Mouse (Mus musculus) neural tube, embryonic 13.5 days (tissue): ENCODE measurements at regions not wholly inside any gene's neighbourhood (a gene's known extent, or its start where the extent isn't known, plus 50 kb on each side); places are given as distances from the start of the nearest gene placed in this dataset.
A peak's percentile ranks its signal among the peaks of the same experiment; 100 is the strongest.

ENCODE experiments used
- ATAC-seq: fragments of 200-750 bp; cut with Nextera tagmentation; 2 replicates; pipeline ENCODE4 v1.8.0; 2017; ENCODE audit warnings: low read depth, mild to moderate bottlenecking, moderate TSS enrichment, moderate library complexity
- H3K27ac ChIP-seq: fragments of 300-500 bp; sonication (generic); replicated peaks from 2 replicates; pipeline ENCODE4 v1.5.1; 2015; ENCODE audit warnings: moderate library complexity, mild to moderate bottlenecking, inconsistent platforms
- H3K27me3 ChIP-seq: fragments of 300-500 bp; sonication (generic); 2 replicates; pipeline ENCODE4 v1.6.1; 2015; ENCODE audit warnings: mild to moderate bottlenecking, inconsistent platforms
- H3K36me3 ChIP-seq: fragments of 300-500 bp; sonication (generic); 2 replicates; pipeline ENCODE4 v1.6.1; 2015; ENCODE audit warnings: mild to moderate bottlenecking, inconsistent platforms
- H3K4me1 ChIP-seq: fragments of 300-500 bp; sonication (generic); replicated peaks from 2 replicates; pipeline ENCODE4 v1.6.1; 2015; ENCODE audit warnings: inconsistent platforms
- H3K4me2 ChIP-seq: fragments of 300-500 bp; sonication (generic); 2 replicates; pipeline ENCODE4 v1.6.1; 2015; ENCODE audit warnings: inconsistent platforms, mild to moderate bottlenecking, moderate library complexity
- H3K4me3 ChIP-seq: fragments of 300-500 bp; sonication (generic); 2 replicates; pipeline ENCODE4 v1.5.1; 2015; ENCODE audit warnings: mild to moderate bottlenecking, inconsistent platforms
- H3K9ac ChIP-seq: fragments of 300-500 bp; sonication (generic); 2 replicates; pipeline ENCODE4 v1.6.1; 2015; ENCODE audit warnings: moderate library complexity, mild to moderate bottlenecking, inconsistent platforms
- H3K9me3 ChIP-seq: fragments of 300-500 bp; sonication (generic); 2 replicates; pipeline ENCODE4 v1.6.1; 2016; ENCODE audit warnings: inconsistent platforms
- WGBS: fragments of 180-500 bp; shearing (Covaris S2); methylation state at CpG from one replicate; pipeline ENCODE4 v1.1.7; 2015; 5-methylcytosine and 5-hydroxymethylcytosine counted together

DNA sequence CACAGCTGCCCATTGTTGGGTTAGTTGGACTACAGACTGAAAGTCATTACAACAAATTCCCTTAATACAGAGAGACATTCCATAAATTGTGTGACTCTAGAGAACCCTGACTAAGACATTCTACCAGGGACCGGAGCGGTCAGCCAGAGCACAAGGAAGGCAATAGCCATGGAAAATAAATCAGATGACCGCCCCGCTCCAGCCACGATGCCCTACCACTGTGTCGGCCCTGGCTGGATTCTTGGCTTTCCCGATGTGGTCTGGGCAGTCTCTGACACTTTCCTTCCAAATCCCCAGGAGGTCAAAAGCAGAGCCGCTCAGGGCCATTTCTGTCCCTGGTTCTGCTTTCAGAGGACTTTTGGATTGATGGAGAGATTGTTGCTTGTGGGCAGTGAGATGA, 57.8 kb downstream of the Lsm3 start:
- ATAC-seq: no peak
- no peak overlapping the region for H3K4me3 ChIP-seq
- H3K27me3 ChIP-seq: no peaks in the 10 kb centered on the region
- WGBS: 74% methylated on average over 8 of the region's 8 CpGs
- H3K9me3 ChIP-seq: no peaks in the 10 kb centered on the region
- H3K4me1 ChIP-seq: 0 out of 2 replicates have a peak, but pooled peaks cover 4% of the 10 kb centered on the region
- H3K4me2 ChIP-seq: no peak overlapping the region
- H3K27ac ChIP-seq: no peak overlapping the region
- H3K36me3 ChIP-seq: no peaks in the 10 kb centered on the region
- H3K9ac ChIP-seq: no peak overlapping the region

GRCm38 (mm10) chr6:91574414-91574813, 58.7 kb downstream of the Lsm3 start:
- Histone ChIP-seq H3K4me1 (0 out of 2 replicates have a peak, but pooled peaks cover 4% of the 10 kb centered on the region), H3K9ac (no peak overlapping the region), H3K36me3 (no peaks in the 10 kb centered on the region), H3K4me3 (no peak overlapping the region), H3K9me3 (no peaks in the 10 kb centered on the region), H3K27me3 (no peaks in the 10 kb centered on the region), H3K27ac (no peak overlapping the region), H3K4me2 (no peak overlapping the region)
- 88% methylated on average over 10 of the region's 10 CpGs for WGBS
- ATAC-seq: no peak

DNA sequence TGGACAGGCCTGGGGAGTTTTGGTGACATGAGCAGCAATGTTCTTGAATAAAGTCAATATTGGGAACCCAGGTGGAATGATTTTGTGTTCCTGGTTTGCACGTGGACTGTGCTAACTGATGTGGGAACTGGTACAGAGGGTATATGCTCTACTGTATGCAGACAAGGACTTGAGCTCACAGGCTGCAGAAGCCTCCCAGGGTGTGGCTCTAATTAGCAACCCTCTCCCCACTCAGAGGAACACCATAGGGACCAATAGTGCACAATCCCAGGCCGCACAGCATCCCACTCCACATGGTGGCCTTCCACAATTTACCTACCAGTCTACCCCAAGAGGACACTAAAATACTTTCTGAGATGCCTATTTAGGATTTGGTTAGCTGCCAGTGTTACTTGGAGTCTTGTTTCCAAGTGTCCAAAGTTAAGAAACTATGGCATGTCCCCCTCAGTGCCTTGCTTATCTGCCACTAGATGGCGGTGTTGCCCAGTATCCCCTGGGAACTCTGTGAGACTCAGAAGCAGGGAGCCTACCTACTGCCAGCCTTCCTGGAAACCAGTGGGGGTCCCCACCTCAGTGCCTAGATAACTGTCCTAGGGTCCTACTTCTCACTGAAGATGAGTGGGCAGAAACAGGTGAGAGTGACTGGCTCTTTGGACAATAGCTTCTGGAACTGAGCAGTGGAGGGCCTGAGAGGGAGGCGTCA, 60.1 kb downstream of the Lsm3 start:
- Histone ChIP-seq H3K27me3 (no peaks in the 10 kb centered on the region), H3K36me3 (no peaks in the 10 kb centered on the region), H3K9ac (no peak overlapping the region), H3K4me1 (0 out of 2 replicates have a peak, but pooled peaks cover 4% of the 10 kb centered on the region), H3K4me2 (no peak overlapping the region), H3K27ac (no peak overlapping the region), H3K4me3 (no peak overlapping the region), H3K9me3 (no peaks in the 10 kb centered on the region)
- 66% methylated on average over 4 of the region's 4 CpGs for WGBS
- 0 out of 2 replicates have a peak, but pooled peaks have one; percentile 61 for ATAC-seq

DNA sequence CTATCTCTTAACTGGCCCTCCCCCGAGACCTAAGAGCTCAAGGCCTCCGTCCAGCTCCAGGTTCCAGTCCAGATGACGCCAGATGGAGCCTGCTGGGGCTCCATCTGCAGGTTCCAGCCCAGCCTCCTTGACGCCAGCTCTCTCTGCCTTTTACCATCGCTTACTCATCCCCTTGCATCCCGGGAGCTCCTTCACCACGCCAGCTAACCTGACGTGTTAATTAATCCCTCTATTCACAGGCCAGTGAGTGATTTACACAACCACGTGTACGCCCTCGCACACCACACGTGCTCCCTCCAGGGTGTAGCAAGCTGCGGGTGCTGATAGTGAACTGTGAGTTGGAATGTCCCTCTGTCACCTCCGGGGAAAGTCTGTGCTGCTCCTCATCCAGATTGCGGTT, 61.2 kb downstream of the Lsm3 start:
- 43% methylated on average over 15 of the region's 15 CpGs for WGBS
- Histone ChIP-seq H3K9ac (no peak overlapping the region), H3K4me1 (0 out of 2 replicates have a peak, but pooled peaks cover 4% of the 10 kb centered on the region), H3K27ac (no peak overlapping the region), H3K9me3 (no peaks in the 10 kb centered on the region), H3K4me2 (no peak overlapping the region), H3K36me3 (no peaks in the 10 kb centered on the region), H3K27me3 (no peaks in the 10 kb centered on the region), H3K4me3 (no peak overlapping the region)
- ATAC-seq: no peak

DNA sequence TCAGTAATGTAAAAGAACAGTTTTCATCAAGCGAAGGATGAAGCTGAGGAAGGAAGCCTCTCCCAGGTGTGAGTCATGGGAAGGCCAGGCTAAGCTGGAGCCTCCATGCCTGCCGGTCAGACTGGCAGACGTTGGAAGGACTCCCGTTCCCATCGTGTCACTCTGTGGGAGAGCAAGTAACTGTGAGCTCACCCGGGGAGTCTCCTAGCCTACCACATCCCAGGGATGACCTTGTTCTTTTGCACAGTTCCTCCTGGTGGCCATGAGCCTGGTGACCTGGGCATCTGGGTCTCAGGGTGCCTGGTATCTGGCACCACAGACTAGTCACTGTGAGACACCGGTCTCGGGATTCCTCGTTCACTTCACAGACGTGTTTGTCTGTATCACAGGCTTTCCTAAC, 63.9 kb downstream of the Lsm3 start:
- no peak for ATAC-seq
- H3K9me3 ChIP-seq: no peaks in the 10 kb centered on the region
- H3K4me3 ChIP-seq: no peak overlapping the region
- WGBS: 81% methylated on average over 10 of the region's 10 CpGs
- no peaks in the 10 kb centered on the region for H3K27me3 ChIP-seq
- H3K9ac ChIP-seq: no peak overlapping the region
- no peaks in the 10 kb centered on the region for H3K36me3 ChIP-seq
- 0 out of 2 replicates have a peak, but pooled peaks cover 4% of the 10 kb centered on the region for H3K4me1 ChIP-seq
- H3K27ac ChIP-seq: no peak overlapping the region
- no peak overlapping the region for H3K4me2 ChIP-seq

DNA sequence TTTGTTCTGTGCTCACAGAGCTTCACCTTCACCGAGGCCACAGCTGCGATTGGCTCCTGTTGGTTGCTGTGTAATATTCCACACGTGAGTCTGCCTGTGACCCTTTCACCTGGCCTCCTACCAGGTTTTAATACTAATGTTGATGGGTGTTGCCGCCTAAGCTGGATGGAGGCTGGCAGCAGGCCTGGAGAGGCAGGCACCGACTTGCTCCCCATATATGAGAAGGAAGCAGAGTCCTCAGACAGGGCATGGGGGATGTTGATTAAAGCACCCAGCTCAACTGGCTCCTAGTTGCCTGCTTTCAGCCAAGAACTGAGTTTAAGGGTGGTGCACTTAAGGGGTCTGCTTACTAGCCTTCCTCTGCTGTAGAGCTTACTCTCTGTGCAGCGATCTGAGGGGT, 64.9 kb downstream of the Lsm3 start:
- Histone ChIP-seq H3K9ac (no peak overlapping the region), H3K4me2 (no peak overlapping the region), H3K4me1 (0 out of 2 replicates have a peak, but pooled peaks cover 4% of the 10 kb centered on the region), H3K27me3 (no peaks in the 10 kb centered on the region), H3K4me3 (no peak overlapping the region), H3K9me3 (no peaks in the 10 kb centered on the region), H3K27ac (no peak overlapping the region), H3K36me3 (no peaks in the 10 kb centered on the region)
- 92% methylated on average over 6 of the region's 6 CpGs for WGBS
- no peak for ATAC-seq

DNA sequence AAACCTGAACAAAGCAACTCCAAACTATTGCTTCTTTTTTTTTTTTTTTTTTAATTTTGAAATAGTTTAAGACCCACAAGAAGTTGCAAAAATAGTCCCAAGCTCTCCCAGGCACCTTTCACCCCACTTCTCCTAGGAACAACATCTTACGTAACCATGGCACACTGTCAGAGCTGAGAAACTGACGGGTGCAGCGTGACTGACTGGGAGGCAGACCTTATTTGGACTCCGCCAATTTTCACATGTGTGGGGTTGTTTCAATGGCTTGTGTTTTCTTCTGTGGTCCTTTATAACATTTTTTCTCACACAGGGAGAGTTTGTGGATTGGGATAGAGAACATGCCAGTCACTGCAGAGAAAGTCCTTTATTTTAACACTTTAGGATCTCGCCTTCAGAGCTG, 66.6 kb downstream of the Lsm3 start:
- no peaks in the 10 kb centered on the region for H3K36me3 ChIP-seq
- H3K9ac ChIP-seq: no peak overlapping the region
- no peak overlapping the region for H3K4me2 ChIP-seq
- no peak overlapping the region for H3K27ac ChIP-seq
- WGBS: 86% methylated on average over 5 of the region's 5 CpGs
- H3K27me3 ChIP-seq: no peaks in the 10 kb centered on the region
- no peaks in the 10 kb centered on the region for H3K9me3 ChIP-seq
- no peak overlapping the region for H3K4me3 ChIP-seq
- no peak for ATAC-seq
- no peaks in the 10 kb centered on the region for H3K4me1 ChIP-seq

DNA sequence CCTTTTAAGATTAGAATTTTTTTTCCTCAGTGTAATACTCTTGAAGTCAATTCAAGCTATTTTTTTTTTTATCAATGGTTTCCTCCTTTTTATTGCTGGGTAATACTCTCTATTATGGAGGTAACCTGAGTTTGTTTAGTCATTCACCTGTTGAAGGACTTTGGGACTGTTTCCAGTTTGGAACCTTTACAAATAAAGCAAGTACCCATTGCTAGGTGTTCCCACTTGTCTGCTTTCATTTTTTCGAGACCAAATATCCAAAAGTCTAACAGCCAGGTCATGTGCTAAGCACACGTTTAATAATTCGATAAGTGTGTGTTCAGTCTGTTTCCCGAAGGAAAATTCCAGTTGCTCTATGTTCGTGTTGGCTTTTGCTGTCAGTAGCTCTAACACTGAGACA, 67.6 kb downstream of the Lsm3 start:
- ATAC-seq: no peak
- H3K9me3 ChIP-seq: no peaks in the 10 kb centered on the region
- H3K27me3 ChIP-seq: no peaks in the 10 kb centered on the region
- no peak overlapping the region for H3K4me3 ChIP-seq
- H3K27ac ChIP-seq: no peak overlapping the region
- WGBS: 92% methylated on average over 5 of the region's 5 CpGs
- H3K36me3 ChIP-seq: no peaks in the 10 kb centered on the region
- no peaks in the 10 kb centered on the region for H3K4me1 ChIP-seq
- no peak overlapping the region for H3K4me2 ChIP-seq
- no peak overlapping the region for H3K9ac ChIP-seq

DNA sequence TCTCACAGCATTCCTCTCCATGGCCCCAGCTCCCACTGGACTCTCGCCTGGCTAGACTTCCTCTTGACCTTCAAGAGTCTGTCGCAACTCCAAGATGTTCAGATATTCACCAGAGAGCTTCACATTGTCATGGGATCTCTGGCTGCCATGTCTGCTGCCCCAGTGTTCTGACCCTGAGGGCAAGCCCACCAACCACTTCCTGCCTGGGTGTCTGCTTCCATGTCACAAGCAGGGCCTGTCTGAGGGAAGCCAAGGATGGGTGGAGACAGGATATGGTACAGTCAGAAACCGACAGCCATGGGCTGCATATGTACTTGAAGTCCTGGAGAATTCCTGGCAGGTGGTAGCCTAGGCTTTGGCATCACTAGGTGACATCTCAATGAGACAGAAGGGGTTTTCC, 69.8 kb downstream of the Lsm3 start:
- H3K27me3 ChIP-seq: no peaks in the 10 kb centered on the region
- no peak overlapping the region for H3K4me2 ChIP-seq
- 0 out of 2 replicates have a peak, but pooled peaks cover under 1% of the 10 kb centered on the region for H3K4me1 ChIP-seq
- H3K9ac ChIP-seq: no peak overlapping the region
- no peaks in the 10 kb centered on the region for H3K9me3 ChIP-seq
- ATAC-seq: no peak
- no peak overlapping the region for H3K4me3 ChIP-seq
- H3K27ac ChIP-seq: no peak overlapping the region
- WGBS: 89% methylated on average over 3 of the region's 3 CpGs
- no peaks in the 10 kb centered on the region for H3K36me3 ChIP-seq

- H3K4me1 ChIP-seq: peaks cover 10% of the 10 kb centered on the region
- WGBS: 84% methylated on average over 4 of the region's 4 CpGs
- no peak overlapping the region for H3K4me3 ChIP-seq
- H3K27ac ChIP-seq: no peak overlapping the region
- H3K36me3 ChIP-seq: no peaks in the 10 kb centered on the region
- H3K27me3 ChIP-seq: no peaks in the 10 kb centered on the region
- ATAC-seq: no peak
- H3K4me2 ChIP-seq: no peak overlapping the region
- no peaks in the 10 kb centered on the region for H3K9me3 ChIP-seq
- no peak overlapping the region for H3K9ac ChIP-seq
Observed at GRCm38 (mm10) chr6:91589181-91589580, 73.5 kb downstream of the Lsm3 start.

GRCm38 (mm10) chr6:91590395-91590794, 74.7 kb downstream of the Lsm3 start:
- Histone ChIP-seq H3K27me3 (no peaks in the 10 kb centered on the region), H3K27ac (no peak overlapping the region)
- 62% methylated on average over 6 of the region's 6 CpGs for WGBS

GRCm38 (mm10) chr6:91590806-91591571, 75.3 kb downstream of the Lsm3 start:
- H3K9me3 ChIP-seq: no peaks in the 10 kb centered on the region
- H3K27ac ChIP-seq: no peak overlapping the region
- H3K4me2 ChIP-seq: no peak overlapping the region
- H3K9ac ChIP-seq: no peak overlapping the region
- H3K4me3 ChIP-seq: no peak overlapping the region
- H3K36me3 ChIP-seq: no peaks in the 10 kb centered on the region
- WGBS: 52% methylated on average over 8 of the region's 8 CpGs
- no peaks in the 10 kb centered on the region for H3K27me3 ChIP-seq
- H3K4me1 ChIP-seq: peaks cover 10% of the 10 kb centered on the region
- no peak for ATAC-seq

More at GRCm38 (mm10) chr6:91590395-91590794, 74.7 kb downstream of the Lsm3 start:
- no peaks in the 10 kb centered on the region for H3K36me3 ChIP-seq
- H3K4me3 ChIP-seq: no peak overlapping the region
- no peaks in the 10 kb centered on the region for H3K9me3 ChIP-seq
- no peak overlapping the region for H3K4me2 ChIP-seq
- peaks cover 10% of the 10 kb centered on the region for H3K4me1 ChIP-seq
- no peak for ATAC-seq
- no peak overlapping the region for H3K9ac ChIP-seq
